8 mouse cellular contexts compared by ENCODE assay signal in genomic region chr5:34633641-34634040, GRCm38 (mm10). TPM values are rescaled to one million over a fixed set of nuclear protein-coding genes. Genes with fewer than 3 reads are reported as not detected.
A peak's percentile ranks its signal among the peaks of the same experiment; 100 is the strongest.
DNase-seq lines count a peak whose midpoint lies in the region.

No protein-coding gene starts in this region.

- intact Hi-C loops in heart, postnatal 14 days (cut with DNase I), result no loop called here

- peak; percentile 24 to 30 for DNase-seq in cerebellum, postnatal 10 days
- DNase-seq in cerebellum, postnatal 25 days, result no peak
- DNase-seq in ovary, postnatal 36 days (ENCODE audit: low spot score), result peak; percentile 42
- DNase-seq in ovary, postnatal 14 days (ENCODE audit: low spot score), result no peak
- DNase-seq in heart, postnatal 14 days, result peak; percentile 43 to 44
- peak; percentile 65 for DNase-seq in lung, postnatal 36 days
- no peak for DNase-seq in thymus, postnatal 25 days
- DNase-seq in frontal cortex, adult 2 months (ENCODE audit: extremely low spot score in 1 of 2, low spot score in 1 of 2), result no peak

RNA-seq across cellular contexts. Expression of gene Mfsd10, which starts 3.4 kb away (rescaled TPM):
- 10 to 100 TPM; 13.6 to 17.1 TPM for total RNA-seq in heart, postnatal 14 days (2021)
- 108 and 113 TPM in 2 replicates for polyA plus RNA-seq in frontal cortex, adult 2 months (2012; rRNA removed)

RNA-seq across cellular contexts. Expression of gene Nop14, which starts 26.3 kb away (rescaled TPM):
- 10 to 100 TPM in 1 of 2 experiments, 1 to 10 TPM in 1; 9.9 to 10.1 TPM for total RNA-seq in heart, postnatal 14 days (2021)
- polyA plus RNA-seq in frontal cortex, adult 2 months (2012; rRNA removed), result 19.7 and 20.1 TPM in 2 replicates

RNA-seq across cellular contexts. Expression of gene Grk4, which starts 26.5 kb away (rescaled TPM):
- 1 to 10 TPM in 1 of 2 experiments, under 1 TPM in 1; 0.78 to 2.4 TPM for total RNA-seq in heart, postnatal 14 days (2021)
- polyA plus RNA-seq in frontal cortex, adult 2 months (2012; rRNA removed), result 3.9 and 4.3 TPM in 2 replicates

Comparison
In these comparisons a context has a peak if more than half of its experiments do, and no peak if none do; other contexts are left out.
1. DNase-seq: peak in cerebellum, postnatal 10 days (2 of 2), ovary, postnatal 36 days (single experiment), heart, postnatal 14 days (2 of 2) and lung, postnatal 36 days (single experiment); none in cerebellum, postnatal 25 days (0 of 2), ovary, postnatal 14 days (single experiment), thymus, postnatal 25 days (single experiment) and frontal cortex, adult 2 months (0 of 2).